Mouse (Mus musculus): ENCODE results near the gene Efl1. TPM values are rescaled to one million over a fixed set of nuclear protein-coding genes. Genes with fewer than 3 reads are reported as not detected.

Efl1 gene
- total RNA-seq, 2 experiments from 2014 or later = 16.3 to 17.7 TPM

DNA sequence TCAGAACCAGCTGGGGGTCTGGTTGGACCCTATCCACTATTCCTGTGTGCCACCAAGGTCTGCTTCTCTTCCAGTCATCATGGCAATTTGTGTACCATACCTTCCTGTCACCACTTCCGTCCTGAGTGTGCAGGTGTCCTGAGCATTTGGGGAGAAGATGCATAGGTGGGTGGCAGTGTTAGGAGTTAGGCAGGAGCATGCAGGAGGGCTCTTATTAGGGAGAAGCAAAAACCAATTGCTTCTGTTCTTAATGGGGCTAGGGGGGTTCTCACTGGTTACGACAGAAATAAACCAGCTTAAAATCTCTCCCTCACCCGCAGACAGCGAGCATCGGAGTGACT is 162.4 kb downstream of the Efl1 start:
- DNase-seq (ENCODE audit: low spot score in 2 of 2) = no peak

DNA sequence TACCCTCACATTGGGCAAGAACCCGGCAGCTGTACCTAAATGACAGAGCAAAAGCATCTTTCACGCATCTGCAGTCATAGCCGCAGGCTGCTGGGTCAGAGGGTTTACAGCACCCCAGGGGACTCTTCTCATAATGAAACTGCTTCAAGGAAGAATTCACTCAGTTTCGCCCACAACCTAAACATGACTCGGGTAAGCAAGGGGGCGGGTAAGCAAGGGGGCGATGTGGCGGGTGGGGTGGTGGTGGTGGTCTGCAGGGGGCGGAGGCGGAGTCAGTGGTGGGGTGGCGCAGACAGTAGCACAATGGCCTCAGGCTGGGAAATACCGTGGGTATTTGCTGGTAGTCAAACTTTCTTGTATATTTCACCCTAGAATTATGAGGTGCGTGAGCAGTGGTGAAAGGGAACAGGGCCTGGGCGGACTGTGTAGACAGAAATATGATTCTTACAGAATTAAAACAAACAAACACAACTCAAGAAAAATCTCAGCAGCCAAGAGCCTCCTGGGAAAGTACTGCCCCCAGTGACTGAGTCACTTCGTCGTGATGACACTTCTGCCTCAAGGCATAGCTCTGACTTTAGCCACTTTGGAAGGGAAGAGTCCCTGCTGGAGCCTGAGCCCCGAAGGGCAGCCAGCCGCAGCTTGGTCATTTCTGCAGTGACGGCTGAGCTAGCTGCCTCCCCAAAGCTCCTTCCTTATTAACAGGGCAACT is 162.9 kb downstream of the Efl1 start:
- no peak for DNase-seq (ENCODE audit: low spot score in 2 of 2)

DNA sequence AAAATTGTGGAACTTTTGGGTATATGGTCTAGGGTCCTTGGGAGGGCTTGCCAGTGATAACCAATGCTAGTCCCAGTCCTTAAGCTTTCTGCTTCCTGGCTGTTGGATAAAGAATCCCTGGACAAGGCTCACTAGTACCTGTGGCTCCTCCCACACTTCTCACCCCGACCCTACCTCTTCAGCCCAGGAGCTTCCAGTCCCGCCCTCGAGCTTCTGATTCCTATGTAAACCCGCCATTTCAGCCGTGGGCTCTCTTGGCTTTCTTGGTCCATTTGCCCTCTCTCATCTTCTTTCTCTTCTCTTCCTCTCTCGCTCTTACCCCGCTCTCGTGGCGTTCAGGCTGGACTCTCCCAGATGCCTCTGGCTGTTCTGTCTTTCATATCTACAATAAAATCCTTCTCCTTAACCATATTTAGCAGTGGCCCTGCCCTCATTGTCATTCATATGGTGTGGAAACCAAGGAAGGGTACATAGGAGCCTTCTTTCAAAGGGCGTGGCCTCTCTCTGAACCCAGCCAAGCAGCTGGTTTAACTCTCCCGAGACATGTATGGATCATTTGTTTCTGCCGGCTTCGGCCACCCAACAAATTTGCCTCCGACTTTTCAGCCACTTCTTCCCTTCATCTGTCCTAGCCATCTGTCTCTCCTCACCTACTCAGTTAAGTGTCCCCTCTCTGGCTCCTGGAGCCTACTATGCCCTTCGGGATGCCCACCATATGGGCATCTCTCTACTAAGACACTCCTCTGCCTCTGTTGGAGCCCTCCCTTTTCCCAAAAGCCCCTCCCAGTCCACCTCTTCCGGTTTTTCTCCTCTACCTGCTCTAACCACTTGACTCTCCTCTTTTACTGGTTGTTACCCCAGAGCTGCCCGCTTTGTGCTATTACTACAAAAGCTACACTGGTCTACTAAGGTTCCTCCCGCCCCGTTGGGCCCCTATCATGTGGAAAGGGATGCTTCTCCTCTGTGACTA is 164.1 kb downstream of the Efl1 start:
- no peak for DNase-seq (ENCODE audit: low spot score in 2 of 2)

DNA sequence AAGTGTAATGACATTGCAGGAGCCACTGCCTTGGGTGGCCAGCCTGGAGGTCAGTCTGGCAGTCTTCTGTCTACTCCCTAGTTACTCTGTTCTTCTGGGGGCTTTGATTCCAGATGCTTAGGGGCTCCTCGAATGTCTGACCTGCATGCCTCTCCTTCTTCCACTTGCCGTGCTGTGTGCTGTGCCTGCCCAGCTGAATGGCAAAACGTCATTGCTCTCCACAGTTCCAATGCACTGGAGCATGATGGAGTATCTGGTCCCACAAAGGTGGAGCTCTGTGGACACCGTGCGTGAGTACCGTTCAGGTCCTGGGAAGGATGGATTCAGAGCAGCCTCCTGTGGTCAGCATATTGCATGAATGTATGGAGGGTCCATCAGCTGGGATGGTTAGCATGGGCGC is 171.1 kb downstream of the Efl1 start:
- no peak for DNase-seq (ENCODE audit: low spot score in 2 of 2)

DNA sequence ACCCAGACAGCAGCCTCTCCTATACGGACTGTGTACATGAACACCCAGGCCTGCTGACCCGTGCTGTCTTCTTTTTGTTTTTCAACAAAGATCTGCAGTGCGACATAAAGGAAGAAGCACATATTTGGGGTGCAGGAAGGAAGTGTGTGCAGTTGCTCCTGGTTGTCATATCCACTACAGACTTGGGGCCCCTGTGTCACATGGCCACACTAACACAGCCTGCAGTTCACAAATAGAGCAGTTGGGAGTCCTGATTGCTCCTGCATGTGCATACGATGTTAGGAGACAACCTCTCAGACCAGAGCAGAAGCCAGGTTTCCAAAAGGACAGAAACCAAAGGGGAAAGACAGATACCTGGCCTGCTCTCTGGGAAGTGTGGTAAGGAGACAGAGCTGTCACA is 172.2 kb downstream of the Efl1 start:
- no peak for DNase-seq (ENCODE audit: low spot score in 2 of 2)

DNA sequence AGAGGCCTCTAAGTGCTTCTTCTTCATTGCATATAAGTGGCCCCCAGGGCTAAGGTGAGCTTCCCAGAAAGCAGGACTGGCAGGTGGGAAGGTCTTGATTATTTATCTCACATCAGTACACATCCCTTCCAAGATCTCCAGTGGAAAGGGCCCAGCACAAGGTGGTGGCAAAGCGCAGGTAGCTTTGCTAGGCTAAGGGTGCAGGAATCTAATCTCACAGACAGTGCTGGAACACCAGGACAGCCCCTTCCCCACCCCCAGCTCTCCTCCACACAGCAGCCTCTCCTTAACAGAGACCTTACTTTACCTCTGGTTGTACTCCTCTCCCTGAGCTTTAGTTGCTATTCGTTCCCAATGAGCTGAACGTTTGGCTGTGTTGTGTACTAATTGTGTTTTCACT is 173.1 kb downstream of the Efl1 start:
- DNase-seq (ENCODE audit: low spot score in 2 of 2) = no peak

DNA sequence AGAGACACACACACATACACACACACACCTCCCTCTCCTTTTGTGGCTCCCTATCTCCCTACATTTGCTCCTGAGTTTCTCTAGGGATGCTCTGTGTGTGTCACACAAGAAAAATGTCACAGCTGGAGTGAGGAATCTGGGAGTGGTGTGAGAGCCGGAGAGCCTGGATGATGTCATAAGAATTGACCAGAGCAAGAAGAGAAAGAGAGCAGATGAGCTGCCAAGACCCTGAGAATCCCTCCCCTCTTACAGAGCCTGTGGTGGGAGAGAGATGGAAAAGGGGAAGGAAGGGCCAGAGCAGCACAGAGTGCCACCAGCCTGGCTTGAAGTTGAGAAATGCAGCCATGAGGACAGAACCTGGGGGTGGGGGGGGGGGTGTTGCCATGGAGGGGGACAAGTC is 174.1 kb downstream of the Efl1 start:
- no peak for DNase-seq (ENCODE audit: low spot score in 2 of 2)

Other genes starting within 250 kb of the Efl1 start
- 1 to 10 TPM; 6.5 to 9.5 TPM for gene Saxo2, start 86 bp upstream of the Efl1 start, total RNA-seq (2021)
- 10 to 100 TPM; 21.7 to 22.4 TPM for gene Mex3b, start 218.7 kb downstream of the Efl1 start, total RNA-seq (2021)